Mouse (Mus musculus): ENCODE data around the gene Ergic3. TPM values are rescaled to one million over a fixed set of nuclear protein-coding genes. Genes with fewer than 3 reads are reported as not detected.

The Ergic3 gene
- total RNA-seq (2014; rRNA removed) (59.2 and 71.9 TPM in 2 replicates), polyA plus RNA-seq (2012; rRNA removed) (168 and 185 TPM in 2 replicates)

- no peaks in the 10 kb centered on the region for H3K27me3 ChIP-seq (ENCODE audit: control insufficient read depth, insufficient read depth, low read length)
- DNase-seq (ENCODE audit: extremely low read depth, low read depth, low spot score): peak; percentile 97
- H3K9ac ChIP-seq (ENCODE audit: low read depth, low read length): peak within 1 kb of the TSS; percentile 81
- H3K4me1 ChIP-seq (ENCODE audit: control insufficient read depth, insufficient read depth, low read length): no peaks in the 10 kb centered on the region; the same call in none of the 2 replicates
- H3K27ac ChIP-seq (replicated peaks; ENCODE audit: insufficient read depth, low read depth, low read length): peak within 1 kb of the TSS; percentile 92
- TF ChIP-seq CTCF (IDR thresholded peaks at IDR 0.05; ENCODE audit: low read depth, low read length) (no peak), POLR2A (IDR thresholded peaks at IDR 0.05; ENCODE audit: extremely low read depth, insufficient read depth, low read length) (peak; percentile 13; the same call in 1 of the 2 replicates)
- peaks cover 5% of the 10 kb centered on the region for H3K36me3 ChIP-seq (ENCODE audit: control insufficient read depth, insufficient read depth, low read length)
- H3K4me3 ChIP-seq (ENCODE audit: insufficient read depth, low read depth, low read length): peak within 1 kb of the TSS; percentile 82
- WGBS: under 1% methylated on average over 45 of the region's 45 CpGs
- H3K79me2 ChIP-seq (ENCODE audit: control insufficient read depth, insufficient read depth, low read length): no peaks in the 10 kb centered on the region
Observed at GRCm38 (mm10) chr2:156007888-156008532, at the start of gene Ergic3, which contains the start of gene 6430550D23Rik. TSS of gene Ergic3 (plus strand) at chr2:156008045. TSS of gene 6430550D23Rik (minus strand) at chr2:156007977.

- WGBS: 78% methylated on average over 5 of the region's 5 CpGs
- DNase-seq (ENCODE audit: extremely low read depth, low read depth, low spot score): no peak
Observed at GRCm38 (mm10) chr2:155959981-155960380, 47.9 kb upstream of the Ergic3 start.

GRCm38 (mm10) chr2:155961862-155962261 is 46.0 kb upstream of the Ergic3 start:
- Histone ChIP-seq H3K36me3 (ENCODE audit: control insufficient read depth, insufficient read depth, low read length) (peaks cover 11% of the 10 kb centered on the region; the same call in 1 of the 2 replicates), H3K4me3 (ENCODE audit: insufficient read depth, low read depth, low read length) (no peak overlapping the region), H3K27ac (replicated peaks; ENCODE audit: insufficient read depth, low read depth, low read length) (no peak overlapping the region), H3K9ac (ENCODE audit: low read depth, low read length) (no peak overlapping the region), H3K4me1 (ENCODE audit: control insufficient read depth, insufficient read depth, low read length) (0 out of 2 replicates have a peak, but pooled peaks cover 3% of the 10 kb centered on the region), H3K27me3 (ENCODE audit: control insufficient read depth, insufficient read depth, low read length) (no peaks in the 10 kb centered on the region), H3K79me2 (ENCODE audit: control insufficient read depth, insufficient read depth, low read length) (no peaks in the 10 kb centered on the region)
- 92% methylated on average over 10 of the region's 10 CpGs for WGBS
- DNase-seq (ENCODE audit: extremely low read depth, low read depth, low spot score): no peak
- no peak for TF ChIP-seq POLR2A (IDR thresholded peaks at IDR 0.05; ENCODE audit: extremely low read depth, insufficient read depth, low read length)
- TF ChIP-seq CTCF (IDR thresholded peaks at IDR 0.05; ENCODE audit: low read depth, low read length): no peak

More at GRCm38 (mm10) chr2:155959981-155960380, 47.9 kb upstream of the Ergic3 start:
- Histone ChIP-seq H3K27ac (replicated peaks; ENCODE audit: insufficient read depth, low read depth, low read length) (no peak overlapping the region), H3K9ac (ENCODE audit: low read depth, low read length) (no peak overlapping the region), H3K4me1 (ENCODE audit: control insufficient read depth, insufficient read depth, low read length) (0 out of 2 replicates have a peak, but pooled peaks cover 3% of the 10 kb centered on the region), H3K36me3 (ENCODE audit: control insufficient read depth, insufficient read depth, low read length) (peaks cover 8% of the 10 kb centered on the region; the same call in 1 of the 2 replicates), H3K4me3 (ENCODE audit: insufficient read depth, low read depth, low read length) (no peak overlapping the region), H3K79me2 (ENCODE audit: control insufficient read depth, insufficient read depth, low read length) (peaks cover 4% of the 10 kb centered on the region; the same call in 1 of the 2 replicates), H3K27me3 (ENCODE audit: control insufficient read depth, insufficient read depth, low read length) (no peaks in the 10 kb centered on the region)
- TF ChIP-seq CTCF (IDR thresholded peaks at IDR 0.05; ENCODE audit: low read depth, low read length) (no peak), POLR2A (IDR thresholded peaks at IDR 0.05; ENCODE audit: extremely low read depth, insufficient read depth, low read length) (no peak)

- Histone ChIP-seq H3K9ac (ENCODE audit: low read depth, low read length) (no peak overlapping the region), H3K36me3 (ENCODE audit: control insufficient read depth, insufficient read depth, low read length) (peaks cover 13% of the 10 kb centered on the region; the same call in 1 of the 2 replicates), H3K27me3 (ENCODE audit: control insufficient read depth, insufficient read depth, low read length) (no peaks in the 10 kb centered on the region), H3K4me3 (ENCODE audit: insufficient read depth, low read depth, low read length) (no peak overlapping the region), H3K79me2 (ENCODE audit: control insufficient read depth, insufficient read depth, low read length) (no peaks in the 10 kb centered on the region), H3K27ac (replicated peaks; ENCODE audit: insufficient read depth, low read depth, low read length) (no peak overlapping the region), H3K4me1 (ENCODE audit: control insufficient read depth, insufficient read depth, low read length) (no peaks in the 10 kb centered on the region)
- no peak for TF ChIP-seq POLR2A (IDR thresholded peaks at IDR 0.05; ENCODE audit: extremely low read depth, insufficient read depth, low read length)
- TF ChIP-seq CTCF (IDR thresholded peaks at IDR 0.05; ENCODE audit: low read depth, low read length): no peak
- 53% methylated on average over 1 of the region's 1 CpGs for WGBS
- peak; percentile 12 for DNase-seq (ENCODE audit: extremely low read depth, low read depth, low spot score)
Observed at GRCm38 (mm10) chr2:155962991-155963390, 44.9 kb upstream of the Ergic3 start.

GRCm38 (mm10) chr2:155973348-155973747 is 34.5 kb upstream of the Ergic3 start:
- Histone ChIP-seq H3K4me3 (ENCODE audit: insufficient read depth, low read depth, low read length) (no peak overlapping the region), H3K27me3 (ENCODE audit: control insufficient read depth, insufficient read depth, low read length) (no peaks in the 10 kb centered on the region), H3K79me2 (ENCODE audit: control insufficient read depth, insufficient read depth, low read length) (no peaks in the 10 kb centered on the region), H3K27ac (replicated peaks; ENCODE audit: insufficient read depth, low read depth, low read length) (no peak overlapping the region), H3K4me1 (ENCODE audit: control insufficient read depth, insufficient read depth, low read length) (no peaks in the 10 kb centered on the region), H3K9ac (ENCODE audit: low read depth, low read length) (no peak overlapping the region), H3K36me3 (ENCODE audit: control insufficient read depth, insufficient read depth, low read length) (peaks cover 42% of the 10 kb centered on the region)
- no peak for DNase-seq (ENCODE audit: extremely low read depth, low read depth, low spot score)
- 88% methylated on average over 6 of the region's 6 CpGs for WGBS
- TF ChIP-seq CTCF (IDR thresholded peaks at IDR 0.05; ENCODE audit: low read depth, low read length): no peak
- no peak for TF ChIP-seq POLR2A (IDR thresholded peaks at IDR 0.05; ENCODE audit: extremely low read depth, insufficient read depth, low read length)

All from liver, adult 2 months (tissue).